ENCODE assay signal across 24 mouse cellular contexts in the genomic region with DNA sequence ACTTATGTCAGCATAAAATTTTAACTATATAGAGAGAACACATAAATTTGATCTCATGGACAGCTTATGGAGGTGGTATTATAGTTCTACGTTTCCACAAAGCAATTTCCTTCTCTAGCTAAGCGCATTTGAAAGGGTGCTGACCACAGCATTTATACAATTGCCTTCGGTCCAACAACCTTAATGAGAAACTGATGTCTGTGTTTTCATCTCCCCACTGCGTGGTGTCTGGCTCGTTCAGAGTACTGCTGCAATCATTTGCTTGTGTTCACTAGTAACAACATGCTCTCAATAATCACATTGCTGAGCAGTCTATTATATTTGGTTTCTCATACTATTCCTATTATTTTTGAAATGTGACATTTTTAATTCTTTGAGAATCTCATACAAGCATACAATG.
DNase-seq lines count a peak whose midpoint lies in the region; ATAC-seq lines count a peak whose summit lies in the region.
"Had no signal": no experiment of that assay in that cellular context is flagged by ENCODE, and none has a peak within 500 bp of the region (broad histone marks: within the 10 kb centered on the region; RNA-seq: fewer than 3 reads in every experiment).

No protein-coding gene starts in this region.

- no peak overlapping the region for H3K27ac ChIP-seq in embryonic facial prominence, embryonic 11.5 days (replicated peaks; ENCODE audit: low read depth, low read length)
- no peak overlapping the region for H3K27ac ChIP-seq in embryonic facial prominence, embryonic 10.5 days (replicated peaks)
- no peak overlapping the region for H3K27ac ChIP-seq in neural tube, embryonic 12.5 days
- H3K27ac ChIP-seq in limb, embryonic 13.5 days = no peak overlapping the region
- H3K27ac ChIP-seq: forebrain, embryonic 12.5 days; layer of hippocampus, adult 2 months; liver, embryonic 15.5 days; macrophage; midbrain, embryonic 12.5 days had no signal

- no peak overlapping the region for H3K9ac ChIP-seq in embryonic facial prominence, embryonic 11.5 days (replicated peaks; ENCODE audit: low read length)
- H3K9ac ChIP-seq in neural tube, embryonic 12.5 days = no peak overlapping the region
- no peak overlapping the region for H3K9ac ChIP-seq in limb, embryonic 13.5 days
- H3K9ac ChIP-seq: forebrain, embryonic 12.5 days; liver, embryonic 15.5 days; midbrain, embryonic 12.5 days had no signal

- no peak overlapping the region for H3K4me3 ChIP-seq in embryonic facial prominence, embryonic 11.5 days (ENCODE audit: low read depth, low read length)
- no peak overlapping the region for H3K4me3 ChIP-seq in embryonic facial prominence, embryonic 10.5 days
- no peak overlapping the region for H3K4me3 ChIP-seq in neural tube, embryonic 12.5 days
- H3K4me3 ChIP-seq in limb, embryonic 13.5 days = no peak overlapping the region
- H3K4me3 ChIP-seq: erythroblast, embryonic 14.5 days; forebrain, embryonic 12.5 days; layer of hippocampus, adult 2 months; liver, embryonic 15.5 days; midbrain, embryonic 12.5 days had no signal

- H3K4me1 ChIP-seq in embryonic facial prominence, embryonic 11.5 days (ENCODE audit: control insufficient read depth, insufficient read depth, low read length) = no peaks in the 10 kb centered on the region
- peaks cover 11% of the 10 kb centered on the region; the same call in 1 of the 2 replicates for H3K4me1 ChIP-seq in embryonic facial prominence, embryonic 10.5 days
- H3K4me1 ChIP-seq in neural tube, embryonic 12.5 days = no peaks in the 10 kb centered on the region
- H3K4me1 ChIP-seq in limb, embryonic 13.5 days = 0 out of 2 replicates have a peak, but pooled peaks cover 8% of the 10 kb centered on the region
- H3K4me1 ChIP-seq: forebrain, embryonic 12.5 days; liver, embryonic 15.5 days; midbrain, embryonic 12.5 days had no signal

- H3K4me2 ChIP-seq in embryonic facial prominence, embryonic 11.5 days (ENCODE audit: low read depth, low read length) = no peak overlapping the region
- no peak overlapping the region for H3K4me2 ChIP-seq in neural tube, embryonic 12.5 days (replicated peaks)
- H3K4me2 ChIP-seq in limb, embryonic 13.5 days (replicated peaks) = no peak overlapping the region
- H3K4me2 ChIP-seq: forebrain, embryonic 12.5 days; liver, embryonic 15.5 days; midbrain, embryonic 12.5 days had no signal

- no peaks in the 10 kb centered on the region for H3K9me3 ChIP-seq in embryonic facial prominence, embryonic 11.5 days (replicated peaks; ENCODE audit: control insufficient read depth, low read length)
- H3K9me3 ChIP-seq in embryonic facial prominence, embryonic 10.5 days = no peaks in the 10 kb centered on the region
- H3K9me3 ChIP-seq in neural tube, embryonic 12.5 days = no peaks in the 10 kb centered on the region
- H3K9me3 ChIP-seq in limb, embryonic 13.5 days = no peaks in the 10 kb centered on the region
- H3K9me3 ChIP-seq: forebrain, embryonic 12.5 days; liver, embryonic 15.5 days; midbrain, embryonic 12.5 days had no signal

- no peaks in the 10 kb centered on the region for H3K27me3 ChIP-seq in embryonic facial prominence, embryonic 11.5 days (ENCODE audit: control insufficient read depth, insufficient read depth, low read length)
- H3K27me3 ChIP-seq in embryonic facial prominence, embryonic 10.5 days (replicated peaks; ENCODE audit: low read depth, poor library complexity, severe bottlenecking) = no peaks in the 10 kb centered on the region
- no peaks in the 10 kb centered on the region for H3K27me3 ChIP-seq in neural tube, embryonic 12.5 days (replicated peaks)
- no peaks in the 10 kb centered on the region for H3K27me3 ChIP-seq in limb, embryonic 13.5 days
- H3K27me3 ChIP-seq: forebrain, embryonic 12.5 days; liver, embryonic 15.5 days; midbrain, embryonic 12.5 days had no signal

- WGBS in embryonic facial prominence, embryonic 11.5 days = 33% methylated on average over 5 of the region's 5 CpGs
- 43% methylated on average over 5 of the region's 5 CpGs for WGBS in embryonic facial prominence, embryonic 10.5 days
- 70% methylated on average over 5 of the region's 5 CpGs for WGBS in neural tube, embryonic 12.5 days
- 16% methylated on average over 5 of the region's 5 CpGs for WGBS in limb, embryonic 13.5 days

- DNase-seq in embryonic facial prominence, embryonic 11.5 days (ENCODE audit: low spot score) = peak; percentile 65
- no peak for DNase-seq in embryonic facial prominence, embryonic 10.5 days (ENCODE audit: low spot score)
- DNase-seq in neural tube, embryonic 10.5 days (ENCODE audit: extremely low spot score, low spot score) = no peak
- no peak for DNase-seq in lung, adult 18-20 months
- no peak for DNase-seq in urinary bladder, postnatal 14 days (ENCODE audit: low spot score)
- no peak for DNase-seq in kidney, postnatal 10 days
- DNase-seq: adrenal gland, postnatal 36 days; cerebellum, adult 11 months; cerebellum, adult 9-11 months; kidney, adult 9 months; kidney, postnatal 25 days; layer of hippocampus, postnatal 36 days; liver; thymus, adult 2 months; thymus, postnatal 4 days had no signal

- no peaks in the 10 kb centered on the region for H3K36me3 ChIP-seq in embryonic facial prominence, embryonic 11.5 days (replicated peaks; ENCODE audit: control insufficient read depth, insufficient read depth, low read depth, low read length)
- H3K36me3 ChIP-seq in embryonic facial prominence, embryonic 10.5 days (replicated peaks) = no peaks in the 10 kb centered on the region
- H3K36me3 ChIP-seq in neural tube, embryonic 12.5 days = no peaks in the 10 kb centered on the region
- H3K36me3 ChIP-seq in limb, embryonic 13.5 days = no peaks in the 10 kb centered on the region
- H3K36me3 ChIP-seq: forebrain, embryonic 12.5 days; liver, embryonic 15.5 days; midbrain, embryonic 12.5 days had no signal

- ATAC-seq in embryonic facial prominence, embryonic 11.5 days (replicated peaks; ENCODE audit: insufficient number of reproducible peaks, low FRiP score, low TSS enrichment, low read depth) = no peak
- ATAC-seq in neural tube, embryonic 12.5 days (ENCODE audit: low FRiP score, low read depth) = 0 out of 2 replicates have a peak, but pooled peaks have one; percentile 58
- peak; percentile 44 for ATAC-seq in limb, embryonic 13.5 days (ENCODE audit: low FRiP score, low read depth)
- ATAC-seq: intestine, embryonic 16.5 days had no signal
